Mouse (Mus musculus) ES-E14 (cell line): ENCODE data around the gene Kcnk5. TPM values are rescaled to one million over a fixed set of nuclear protein-coding genes. Genes with fewer than 3 reads are reported as not detected.

Experiments
- DNase-seq: peaks from one replicate; pipeline ENCODE4 v3.0.0-alpha.2; 2013; ENCODE audit warnings: low read depth, low spot score
- H3K27ac ChIP-seq: 2 replicates; pipeline ENCODE4 v1.5.1; 2012; ENCODE audit warnings: low read depth, mild to moderate bottlenecking, low read length, moderate library complexity, mixed read lengths; ENCODE audit not compliant: poor library complexity, insufficient read depth, severe bottlenecking
- H3K36me3 ChIP-seq: 2 replicates; pipeline ENCODE4 v1.6.1; 2012; ENCODE audit warnings: mild to moderate bottlenecking, low read length, moderate library complexity, mixed read lengths; ENCODE audit not compliant: control insufficient read depth, poor library complexity, insufficient read depth, severe bottlenecking
- H3K4me1 ChIP-seq, 2 experiments: fragments of 150-350 bp in 1 of 2; sonication (generic) in 1 of 2; 2 replicates each; pipeline ENCODE4 v1.6.1; 2012; ENCODE audit warnings: low read length in 2 of 2, mild to moderate bottlenecking in 1 of 2, mixed read lengths in 1 of 2; ENCODE audit not compliant: control insufficient read depth in 2 of 2, insufficient read depth in 2 of 2, poor library complexity in 1 of 2
- H3K4me3 ChIP-seq, 2 experiments: fragments of 150-350 bp in 1 of 2; sonication (generic) in 1 of 2; 2 replicates each; pipeline ENCODE4 v1.5.1; 2012; ENCODE audit warnings: low read length in 2 of 2, low read depth in 1 of 2, mild to moderate bottlenecking in 1 of 2, mixed read lengths in 1 of 2; ENCODE audit not compliant: insufficient read depth in 1 of 2, poor library complexity in 1 of 2, severe bottlenecking in 1 of 2
- H3K9ac ChIP-seq: 2 replicates; pipeline ENCODE4 v1.6.1; 2012; ENCODE audit warnings: low read depth, mild to moderate bottlenecking, low read length, mixed read lengths; ENCODE audit not compliant: poor library complexity, insufficient read depth, severe bottlenecking
- H3K9me3 ChIP-seq: fragments of 150-350 bp; sonication (generic); 2 replicates; pipeline ENCODE4 v1.6.1; 2012; ENCODE audit warnings: low read depth, mild to moderate bottlenecking, low read length; ENCODE audit not compliant: control insufficient read depth, insufficient read depth
- CHD2 ChIP-seq: IDR thresholded peaks from 2 replicates; pipeline ENCODE4 v1.6.1; 2014; ENCODE audit warnings: mild to moderate bottlenecking, low read depth, low read length, inconsistent platforms
- HCFC1 ChIP-seq: IDR thresholded peaks from 2 replicates; pipeline ENCODE4 v1.6.1; 2012; ENCODE audit warnings: low read length, inconsistent platforms, borderline replicate concordance; ENCODE audit not compliant: insufficient read depth
- MAFK ChIP-seq: IDR thresholded peaks from 2 replicates; pipeline ENCODE4 v1.6.1; 2014; ENCODE audit warnings: mild to moderate bottlenecking, low read depth, low read length, inconsistent platforms; ENCODE audit not compliant: insufficient read depth
- ZC3H11A ChIP-seq: IDR thresholded peaks from 2 replicates; pipeline ENCODE4 v1.6.1; 2012; ENCODE audit warnings: low read depth, mild to moderate bottlenecking, inconsistent platforms, low read length, borderline replicate concordance
- ZNF384 ChIP-seq: IDR thresholded peaks from 2 replicates; pipeline ENCODE4 v1.6.1; 2012; ENCODE audit warnings: low read depth, low read length, inconsistent platforms
- in situ Hi-C, 2 experiments: fragments of 600-800 bp; cut with MboI; formaldehyde crosslinking; loops; one replicate each; pipeline ENCODE4 v1.15.1; 2025; ENCODE audit warnings: low sequenced_read_pairs in 2 of 2, inconsistent platforms in 1 of 2; ENCODE audit not compliant: unreplicated experiment in 2 of 2
- total RNA-seq: library from RNA; depleted of rRNA; stranded (reverse); fragments of 300-350 nt; gene quantifications from 2 replicates; pipeline ENCODE4 v1.2.3, GENCODE M21; 2012

The Kcnk5 gene
- total RNA-seq, 1 experiment, result 68.6 TPM

DNA sequence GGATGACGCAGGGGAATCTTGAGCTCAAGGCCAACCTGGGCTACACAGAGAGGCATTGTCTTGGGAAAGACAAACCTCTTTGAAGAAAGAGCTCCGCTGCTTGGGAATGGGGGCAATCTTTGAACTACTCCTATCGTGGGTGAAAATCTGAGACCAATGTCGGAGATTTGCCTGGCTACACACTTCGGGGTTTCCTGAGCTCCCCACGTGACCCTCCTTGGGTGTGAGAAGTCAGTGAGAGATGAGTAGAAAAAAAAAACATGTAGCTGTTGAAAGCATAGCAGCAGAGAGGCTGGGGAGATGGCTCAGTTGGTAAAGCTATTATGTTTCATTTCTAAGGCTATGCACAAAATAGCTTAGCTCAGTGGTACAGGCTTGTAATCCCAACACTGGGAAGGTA lies 66.7 kb downstream of the Kcnk5 start:
- Histone ChIP-seq H3K4me3 (no peak overlapping the region), H3K4me1 (peaks cover 9 to 15% of the 10 kb centered on the region in 2 experiments; a peak in 2 of 4 replicates), H3K36me3 (no peaks in the 10 kb centered on the region), H3K9me3 (no peaks in the 10 kb centered on the region), H3K9ac (no peak overlapping the region), H3K27ac (no peak overlapping the region)
- TF ChIP-seq CHD2 (no peak), MAFK (no peak), HCFC1 (no peak), ZC3H11A (no peak), ZNF384 (no peak)
- DNase-seq, result no peak
- in situ Hi-C loops, result no loop called here

DNA sequence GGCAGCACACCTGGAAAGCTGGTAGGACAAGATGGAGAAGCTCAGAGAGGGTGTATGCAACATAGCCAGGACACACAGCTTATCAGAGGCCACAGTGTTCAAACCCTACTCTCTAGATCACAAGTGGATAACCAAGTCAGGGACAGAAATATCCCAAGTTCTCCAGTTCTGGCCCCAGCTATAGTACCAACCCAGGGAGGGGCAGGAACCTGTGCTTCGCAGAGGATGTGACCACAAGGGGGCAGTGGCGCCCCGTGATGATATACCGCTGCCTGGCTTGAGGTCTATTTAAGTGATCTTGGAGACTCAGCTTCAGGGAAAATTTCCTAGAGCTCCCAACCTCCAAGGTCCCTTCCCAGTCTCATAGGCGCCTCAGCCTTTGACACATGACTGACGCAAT lies 67.6 kb downstream of the Kcnk5 start:
- H3K4me1 ChIP-seq, result peaks cover 9 to 13% of the 10 kb centered on the region in 2 experiments; a peak in 2 of 4 replicates
- in situ Hi-C loops, result no loop called here
- peak; percentile 99 for TF ChIP-seq ZC3H11A
- no peak for TF ChIP-seq CHD2
- DNase-seq, result peak; percentile 83
- H3K9me3 ChIP-seq, result no peaks in the 10 kb centered on the region
- no peaks in the 10 kb centered on the region for H3K36me3 ChIP-seq
- H3K9ac ChIP-seq, result no peak overlapping the region
- H3K4me3 ChIP-seq, result no peak overlapping the region
- no peak overlapping the region for H3K27ac ChIP-seq

DNA sequence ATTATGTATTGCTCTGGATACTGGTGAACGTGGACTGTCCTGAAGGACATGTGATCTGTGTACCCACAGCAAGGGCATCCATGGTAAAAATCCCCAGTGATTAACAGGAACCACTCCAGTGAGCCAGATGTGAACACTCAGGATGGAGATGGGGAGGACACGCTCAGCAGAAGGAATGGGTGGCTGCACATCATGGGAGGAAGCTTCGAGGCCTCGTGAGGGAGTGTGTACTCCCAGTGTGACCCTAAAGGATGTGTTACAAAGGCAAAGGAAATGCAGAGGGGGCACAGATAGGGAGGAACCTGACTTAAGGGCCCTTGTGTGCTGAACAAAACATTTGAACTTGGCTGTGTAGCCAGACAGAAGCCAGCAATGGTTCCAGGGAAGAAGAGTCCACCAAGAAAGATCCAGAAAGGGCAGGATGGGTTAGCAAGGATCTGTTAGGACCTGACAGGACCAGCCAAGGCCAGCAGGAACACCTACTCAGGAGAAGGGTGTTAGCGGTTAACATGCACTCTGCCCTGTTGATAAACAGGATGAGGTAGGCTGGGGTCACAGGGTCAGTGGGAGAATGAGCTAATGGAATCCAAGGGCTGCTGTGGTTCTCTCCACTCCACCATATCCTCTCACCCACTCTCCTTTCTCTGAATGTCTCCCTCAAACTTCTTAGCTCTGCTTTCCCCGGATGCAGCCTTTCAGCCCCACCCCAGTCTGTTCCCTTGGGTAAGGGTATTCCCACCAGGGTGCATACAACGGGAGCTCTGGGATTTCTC lies 68.2 kb downstream of the Kcnk5 start:
- Histone ChIP-seq H3K36me3 (no peaks in the 10 kb centered on the region), H3K9ac (no peak overlapping the region), H3K4me1 (peaks cover 9 to 13% of the 10 kb centered on the region in 2 experiments; a peak in 2 of 4 replicates), H3K9me3 (no peaks in the 10 kb centered on the region), H3K27ac (no peak overlapping the region), H3K4me3 (no peak overlapping the region)
- in situ Hi-C loops, result no loop called here
- DNase-seq, result no peak
- TF ChIP-seq ZNF384 (no peak), MAFK (no peak), CHD2 (no peak), HCFC1 (no peak), ZC3H11A (no peak)

DNA sequence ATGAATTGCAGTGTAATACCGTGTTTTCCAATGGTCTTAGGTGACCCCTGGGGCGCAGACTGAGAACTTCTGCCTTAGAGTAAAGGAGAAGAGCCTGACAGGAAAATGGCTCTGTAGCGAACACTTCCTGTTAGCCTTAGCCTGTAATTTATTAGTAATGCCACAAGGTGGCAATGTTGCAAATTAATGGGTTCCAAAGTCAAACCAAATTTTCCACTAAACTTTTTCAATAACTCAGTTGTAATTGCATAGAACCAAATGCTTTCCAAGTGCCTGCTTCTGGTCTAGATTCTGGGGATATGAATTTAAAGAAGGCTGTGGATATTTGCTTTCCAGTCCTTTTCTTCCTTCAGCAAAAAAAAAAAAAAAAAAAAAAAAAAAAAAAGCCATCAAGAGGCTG lies 69.4 kb downstream of the Kcnk5 start:
- no peak for TF ChIP-seq CHD2
- TF ChIP-seq ZNF384, result peak; percentile 34; the same call in 1 of the 2 replicates
- TF ChIP-seq ZC3H11A, result peak; percentile 52; the same call in 1 of the 2 replicates
- TF ChIP-seq MAFK, result no peak
- Histone ChIP-seq H3K36me3 (no peaks in the 10 kb centered on the region), H3K9ac (no peak overlapping the region), H3K27ac (no peak overlapping the region), H3K4me3 (no peak overlapping the region), H3K9me3 (no peaks in the 10 kb centered on the region), H3K4me1 (peaks cover 9 to 13% of the 10 kb centered on the region in 2 experiments; a peak in 2 of 4 replicates)
- peak; percentile 37 for DNase-seq
- in situ Hi-C loops, result no loop called here

DNA sequence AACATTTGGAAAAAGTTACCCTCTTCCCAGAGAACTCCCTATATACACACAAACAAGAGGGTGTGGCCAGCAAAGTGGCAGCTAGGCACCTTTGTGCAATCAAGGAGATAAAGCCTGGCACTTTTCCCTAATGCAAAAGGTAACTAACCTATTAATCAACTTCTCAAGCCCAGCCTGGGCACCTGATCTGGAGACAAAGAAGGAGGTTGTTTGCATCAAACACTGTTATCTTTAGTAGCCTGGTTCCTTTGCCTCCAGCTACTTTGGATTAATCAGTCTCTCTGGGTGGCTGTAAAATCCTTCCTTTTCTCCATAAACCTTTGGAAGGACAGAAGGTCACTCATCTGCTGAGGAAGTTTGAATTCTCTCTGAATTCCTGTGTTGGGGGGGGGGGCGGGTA lies 70.7 kb downstream of the Kcnk5 start:
- Histone ChIP-seq H3K9ac (no peak overlapping the region), H3K4me3 (no peak overlapping the region), H3K27ac (no peak overlapping the region), H3K36me3 (no peaks in the 10 kb centered on the region), H3K4me1 (peaks cover 7 to 13% of the 10 kb centered on the region in 2 experiments; a peak in 2 of 4 replicates), H3K9me3 (no peaks in the 10 kb centered on the region)
- in situ Hi-C loops, result no loop called here
- no peak for TF ChIP-seq MAFK
- TF ChIP-seq ZNF384, result no peak
- no peak for TF ChIP-seq HCFC1
- no peak for TF ChIP-seq ZC3H11A
- no peak for TF ChIP-seq CHD2
- no peak for DNase-seq
